Mouse (Mus musculus) stomach, postnatal 0 days (tissue): ENCODE results near the gene Enpp4.

Source experiments
- CTCF ChIP-seq: IDR thresholded peaks from 2 replicates; pipeline ENCODE4 v1.5.1; 2016; ENCODE audit warnings: antibody characterized with exemption, low read depth, mild to moderate bottlenecking, moderate library complexity
- EP300 ChIP-seq: optimal IDR thresholded peaks from 2 replicates; pipeline ENCODE3; 2016; ENCODE audit warnings: antibody characterized with exemption

DNA sequence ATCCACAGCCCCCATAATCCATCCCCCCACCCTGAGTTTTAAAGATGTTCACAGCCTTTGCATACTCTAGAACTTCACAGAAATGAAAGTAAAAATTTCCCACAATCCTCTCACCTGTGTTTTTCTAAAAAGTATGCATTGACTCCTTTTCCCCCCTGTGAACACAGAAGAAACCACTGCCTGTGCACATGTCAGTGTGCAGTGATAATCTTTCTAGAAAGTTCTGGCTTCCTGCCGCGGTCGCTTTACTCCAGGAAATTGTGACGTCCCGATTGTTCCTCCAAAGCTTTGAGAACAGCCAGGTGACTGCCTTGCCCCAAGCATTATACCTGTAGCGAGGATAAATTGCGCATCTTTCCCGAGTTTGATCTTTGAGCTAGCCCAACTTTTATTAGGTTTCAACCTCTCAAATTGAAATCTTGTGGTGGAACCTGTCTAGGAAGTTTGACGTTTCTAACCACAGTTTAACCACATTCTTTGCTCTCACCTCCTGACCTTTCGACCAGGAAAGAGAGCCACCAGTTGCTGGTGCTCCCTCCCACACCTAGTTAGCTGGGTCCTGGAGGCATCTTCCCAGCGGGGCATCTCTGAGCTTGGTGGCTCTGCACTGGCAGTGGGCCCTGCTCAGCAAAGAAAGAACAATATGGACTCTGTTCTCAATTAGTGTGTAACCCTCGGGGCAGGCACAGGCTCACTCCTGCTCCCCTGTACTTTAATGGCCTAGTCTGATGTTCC, 15.9 kb upstream of the Enpp4 start:
- no peak for TF ChIP-seq CTCF
- no peak for TF ChIP-seq EP300
